Mouse (Mus musculus) ovary, postnatal 36 days (tissue): ENCODE measurements around the gene Slc35c1.

Experiments used
- DNase-seq: peaks from one replicate; pipeline ENCODE4 v3.0.0; 2022; ENCODE audit warnings: low spot score, mixed read lengths

The Slc35c1 gene

GRCm38 (mm10) chr2:92475711-92476110 lies 15.4 kb upstream of the Slc35c1 start:
- DNase-seq: no peak

GRCm38 (mm10) chr2:92474920-92475319 lies 14.6 kb upstream of the Slc35c1 start:
- DNase-seq: no peak

DNA sequence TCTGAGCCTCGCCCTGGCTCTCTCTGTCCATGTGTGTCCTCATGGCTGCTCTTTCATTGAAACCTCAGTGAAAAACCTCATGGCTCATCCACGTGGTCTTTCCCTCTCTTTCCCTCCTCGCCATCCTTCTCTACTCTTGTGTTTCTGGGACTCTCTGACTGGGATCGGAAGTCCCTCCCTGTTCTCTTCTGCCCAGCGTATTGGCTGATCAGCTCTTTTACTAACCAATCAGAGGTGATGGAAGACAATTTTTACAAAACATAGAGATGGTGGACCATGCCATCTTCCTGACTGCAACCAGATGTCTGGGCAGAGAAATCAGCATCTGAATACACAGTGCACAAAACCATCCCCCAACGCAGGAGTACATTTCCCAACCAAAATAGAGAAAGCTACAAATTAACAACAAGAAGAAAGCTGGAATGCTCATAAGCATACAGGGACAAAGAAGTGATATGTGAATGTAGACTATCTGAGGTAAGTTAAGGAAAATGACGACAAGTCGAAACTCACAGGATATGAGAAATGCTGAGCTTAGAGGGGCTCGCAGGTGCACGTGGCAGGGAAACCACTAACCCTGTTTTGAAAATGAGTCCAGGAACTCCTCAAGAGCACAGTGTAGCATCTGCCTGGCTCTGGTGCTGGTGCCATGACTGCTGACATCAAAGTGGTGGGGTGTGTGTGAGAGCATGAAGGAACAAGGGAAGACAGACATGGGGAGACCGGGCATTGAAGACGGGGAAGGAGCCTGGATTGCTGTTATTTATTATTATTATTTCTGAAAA lies 11.7 kb upstream of the Slc35c1 start:
- DNase-seq: no peak

DNA sequence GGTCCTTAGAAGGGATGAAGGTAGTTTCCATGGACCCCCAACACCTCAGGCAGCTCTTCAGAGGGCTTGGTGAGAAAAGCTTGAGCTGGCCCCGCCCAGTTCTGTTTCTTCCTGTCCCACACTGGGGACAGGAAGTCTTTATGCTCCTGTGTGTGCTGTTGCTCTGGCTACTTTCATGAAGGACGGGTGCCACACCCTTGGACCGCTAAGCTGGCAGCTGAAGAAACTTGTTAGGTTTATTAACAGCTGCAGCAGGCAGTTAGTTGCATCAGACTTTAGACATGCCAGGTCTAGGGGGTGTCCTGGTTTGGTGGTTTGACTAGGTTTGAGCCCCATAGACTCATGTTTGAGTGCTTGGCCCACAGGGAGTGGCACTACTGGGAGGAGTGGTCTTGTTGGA lies 4.4 kb upstream of the Slc35c1 start:
- DNase-seq: no peak

GRCm38 (mm10) chr2:92461215-92461614 lies 877 bp upstream of the Slc35c1 start:
- no peak for DNase-seq

- DNase-seq: peak; percentile 80
Measured at GRCm38 (mm10) chr2:92459141-92459920, 1.0 kb downstream of the Slc35c1 start.

DNA sequence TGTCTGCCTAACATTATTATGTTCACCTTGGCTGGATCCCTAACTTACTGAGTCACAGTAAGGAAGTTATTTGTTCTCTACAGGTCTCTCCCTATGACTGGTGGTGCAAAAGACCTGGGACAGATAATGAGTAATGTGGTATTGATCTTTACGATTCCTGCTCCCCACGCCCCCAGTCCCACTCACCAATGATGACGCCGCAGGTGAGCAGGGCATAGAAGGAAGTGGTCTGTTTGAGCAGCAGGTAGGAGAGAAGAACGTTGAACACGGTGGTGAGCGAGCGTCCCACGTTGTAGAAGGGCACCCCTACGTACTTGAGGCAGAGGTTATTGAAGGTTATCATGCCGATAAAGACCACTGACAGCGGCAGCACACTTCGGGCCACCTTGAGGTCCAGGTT lies 1.9 kb downstream of the Slc35c1 start:
- no peak for DNase-seq

DNA sequence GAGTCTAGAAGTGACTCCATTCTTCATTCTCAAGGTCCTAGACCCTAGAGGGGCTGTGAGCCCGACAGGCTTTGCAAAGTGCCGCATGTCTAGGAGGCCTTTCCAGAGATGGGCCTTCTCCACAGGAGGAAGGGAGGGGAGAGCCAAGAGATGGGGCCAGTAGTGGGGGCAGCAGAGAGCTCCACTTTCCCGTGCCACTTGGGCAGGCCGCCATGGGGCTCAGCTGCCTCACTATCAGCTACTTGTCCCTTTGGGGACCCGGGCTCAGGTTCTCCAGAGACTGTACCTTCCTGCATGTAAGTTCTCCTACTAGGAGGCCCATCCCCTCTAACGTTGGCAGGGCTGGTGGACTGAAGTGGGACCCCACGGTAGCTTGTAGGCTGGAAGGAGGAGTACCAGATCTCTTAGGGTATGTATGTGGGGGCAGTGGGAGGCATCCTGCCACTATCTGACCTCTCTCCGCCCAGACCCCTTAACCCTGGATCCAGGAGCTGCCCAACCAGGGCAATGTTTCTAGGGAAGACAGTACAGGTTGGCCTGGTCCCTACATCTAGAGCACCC lies 3.3 kb downstream of the Slc35c1 start:
- DNase-seq: peak; percentile 15

DNA sequence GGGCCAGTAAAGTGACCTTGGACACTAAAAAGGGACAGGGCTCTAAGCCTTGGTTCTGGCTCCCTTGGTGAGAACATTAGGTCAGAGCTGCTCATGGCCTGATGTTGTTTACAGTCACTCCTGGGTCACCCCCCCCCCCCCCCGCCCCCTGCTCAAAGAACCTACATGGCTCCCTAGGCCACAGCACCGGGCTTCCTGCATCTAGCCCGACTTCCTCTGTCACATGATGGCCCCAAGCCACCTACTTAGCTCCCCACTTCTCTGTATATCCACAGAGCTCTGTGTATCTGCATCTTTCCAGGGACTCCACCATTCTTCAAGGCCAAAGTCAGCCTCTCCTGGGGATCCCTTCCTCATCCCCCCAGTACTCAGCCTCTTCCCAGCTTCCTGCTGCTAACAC lies 4.6 kb downstream of the Slc35c1 start:
- DNase-seq: no peak

- no peak for DNase-seq
Measured at GRCm38 (mm10) chr2:92454166-92454565, 6.2 kb downstream of the Slc35c1 start.

GRCm38 (mm10) chr2:92451126-92451525 lies 9.2 kb downstream of the Slc35c1 start:
- DNase-seq: no peak

GRCm38 (mm10) chr2:92447121-92447740 lies 13.1 kb downstream of the Slc35c1 start:
- no peak for DNase-seq

- DNase-seq: no peak
Measured at GRCm38 (mm10) chr2:92446656-92447055, 13.7 kb downstream of the Slc35c1 start.

- no peak for DNase-seq
Measured at GRCm38 (mm10) chr2:92445890-92446289, 14.4 kb downstream of the Slc35c1 start.

- no peak for DNase-seq
Measured at GRCm38 (mm10) chr2:92444376-92444775, 16.0 kb downstream of the Slc35c1 start.

GRCm38 (mm10) chr2:92443313-92443712 lies 17.0 kb downstream of the Slc35c1 start:
- DNase-seq: no peak

DNA sequence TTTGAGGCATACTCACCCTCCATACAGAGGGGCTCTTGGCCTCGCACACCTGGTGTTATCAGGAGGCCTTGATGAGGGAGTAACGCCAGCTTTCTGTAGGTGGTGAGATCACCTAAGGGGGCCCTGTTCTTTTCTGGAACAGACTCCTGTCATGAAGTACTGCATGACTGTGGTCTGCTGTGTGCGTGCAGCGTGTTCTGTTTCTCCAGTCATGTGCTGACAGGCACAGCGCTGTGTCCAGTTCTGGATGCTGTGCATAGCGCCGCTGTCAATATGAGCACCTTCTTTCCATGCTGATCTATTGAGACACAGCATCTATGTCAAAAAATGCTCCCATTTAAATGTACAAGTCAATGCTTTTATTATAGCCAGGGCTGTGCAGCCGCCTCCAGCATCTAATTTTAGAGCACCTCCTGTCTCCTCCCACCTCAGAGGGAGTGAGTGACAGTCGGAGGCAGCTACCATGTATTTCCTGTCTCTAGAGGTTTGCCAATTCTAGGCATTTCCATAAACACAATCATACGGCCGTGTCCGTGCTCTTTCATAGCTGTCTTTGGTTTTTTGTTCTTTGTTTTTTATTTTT lies 17.8 kb downstream of the Slc35c1 start:
- DNase-seq: no peak

DNA sequence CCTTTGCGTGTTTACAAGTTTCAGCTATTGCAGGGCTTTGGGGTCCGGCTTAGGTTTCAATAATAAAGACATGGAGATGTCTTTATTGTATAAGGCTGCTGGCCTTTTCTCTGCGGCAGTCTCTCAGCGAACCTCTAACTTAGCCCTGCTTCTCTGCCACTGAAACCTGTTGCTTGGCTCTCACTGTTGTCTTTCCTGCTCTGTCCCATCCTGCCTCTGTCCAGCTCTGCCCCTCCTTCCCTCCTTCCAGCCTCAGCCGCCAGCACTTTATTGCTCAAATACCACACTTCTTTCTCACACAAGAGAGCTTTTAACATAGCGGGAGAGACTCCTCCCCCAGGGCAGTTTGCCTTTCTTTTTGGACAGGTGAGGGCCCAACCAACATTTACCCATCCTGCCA lies 19.9 kb downstream of the Slc35c1 start:
- no peak for DNase-seq

GRCm38 (mm10) chr2:92438567-92438966 lies 21.8 kb downstream of the Slc35c1 start:
- DNase-seq: no peak

- peak; percentile 63 for DNase-seq
Measured at GRCm38 (mm10) chr2:92437875-92438274, 22.5 kb downstream of the Slc35c1 start.

- no peak for DNase-seq
Measured at GRCm38 (mm10) chr2:92437366-92437765, 23.0 kb downstream of the Slc35c1 start.

DNA sequence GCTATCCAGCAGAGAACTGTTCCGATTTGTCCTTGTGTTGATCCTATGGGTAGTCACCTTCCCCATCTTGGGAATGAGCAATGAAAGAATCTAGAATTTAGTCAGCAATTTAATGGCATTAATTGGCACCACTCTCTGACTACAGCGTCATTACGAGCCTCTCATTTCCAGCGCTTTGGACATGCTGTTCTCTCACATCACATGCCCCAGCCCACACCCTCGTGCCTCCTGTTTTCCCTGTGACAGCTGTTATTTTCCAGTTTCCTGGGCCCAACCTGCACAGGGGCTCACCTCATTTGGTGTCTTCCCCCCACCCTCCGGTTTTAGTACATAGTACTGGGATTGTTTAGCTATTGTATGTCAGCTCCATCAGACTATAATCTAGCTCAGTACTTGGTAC lies 25.3 kb downstream of the Slc35c1 start:
- DNase-seq: no peak
